Mouse (Mus musculus): ENCODE results near the gene Cbx1. TPM values are rescaled to one million over a fixed set of nuclear protein-coding genes. Genes with fewer than 3 reads are reported as not detected.

The Cbx1 gene
- polyA plus RNA-seq, 1 experiment from 2014 or later: 66.0 TPM

GRCm38 (mm10) chr11:96829813-96830538 lies 41.0 kb downstream of the Cbx1 start, which contains the start of gene Nfe2l1:
Gene Nfe2l1 (minus strand): TSS chr11:96829968.
- Histone ChIP-seq H3K27ac (replicated peaks) (peak within 1 kb of the TSS; percentile 98), H3K4me3 (peak within 1 kb of the TSS; percentile 89), H3K4me2 (peak within 1 kb of the TSS; percentile 86), H3K4me1 (replicated peaks) (peaks cover 47% of the 10 kb centered on the region), H3K36me3 (peaks cover 2% of the 10 kb centered on the region; the same call in 1 of the 2 replicates), H3K9ac (peak within 1 kb of the TSS; percentile 83), H3K9me3 (no peaks in the 10 kb centered on the region), H3K27me3 (no peaks in the 10 kb centered on the region)
- WGBS: under 1% methylated on average over 51 of the region's 51 CpGs
- ATAC-seq (ENCODE audit: low FRiP score, low read depth): peak; percentile 100

GRCm38 (mm10) chr11:96830539-96831216 lies 41.8 kb downstream of the Cbx1 start:
- Histone ChIP-seq H3K9ac (peak overlapping the region; percentile 63), H3K27ac (replicated peaks) (peak overlapping the region; percentile 98), H3K9me3 (no peaks in the 10 kb centered on the region), H3K4me2 (peak overlapping the region; percentile 62), H3K36me3 (peaks cover 2% of the 10 kb centered on the region; the same call in 1 of the 2 replicates), H3K4me1 (replicated peaks) (peaks cover 40% of the 10 kb centered on the region), H3K27me3 (no peaks in the 10 kb centered on the region), H3K4me3 (peak overlapping the region; percentile 89)
- ATAC-seq (ENCODE audit: low FRiP score, low read depth): no peak
- 21% methylated on average over 13 of the region's 13 CpGs for WGBS

DNA sequence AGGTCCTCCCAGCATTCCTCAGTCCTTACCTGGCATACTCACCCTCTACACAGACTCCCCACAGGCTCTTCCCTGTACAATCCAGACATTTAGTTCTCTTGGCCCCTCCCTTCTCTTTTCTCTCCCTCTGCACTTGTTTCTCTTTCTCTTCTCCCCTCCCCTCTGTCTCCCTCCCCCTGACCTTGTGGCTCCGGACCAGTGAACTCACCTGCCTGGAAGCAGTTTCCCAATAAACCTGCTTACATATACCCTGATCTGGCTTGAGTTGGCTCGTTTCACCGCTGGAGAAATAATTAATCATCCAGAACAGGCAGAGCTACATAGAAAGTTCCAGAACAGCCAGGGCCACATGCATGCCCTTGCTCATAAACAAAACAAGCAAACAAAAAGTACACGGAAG lies 42.6 kb downstream of the Cbx1 start:
- 0 out of 2 replicates have a peak overlapping the region, but pooled peaks have one; percentile 15 for H3K27ac ChIP-seq (replicated peaks)

DNA sequence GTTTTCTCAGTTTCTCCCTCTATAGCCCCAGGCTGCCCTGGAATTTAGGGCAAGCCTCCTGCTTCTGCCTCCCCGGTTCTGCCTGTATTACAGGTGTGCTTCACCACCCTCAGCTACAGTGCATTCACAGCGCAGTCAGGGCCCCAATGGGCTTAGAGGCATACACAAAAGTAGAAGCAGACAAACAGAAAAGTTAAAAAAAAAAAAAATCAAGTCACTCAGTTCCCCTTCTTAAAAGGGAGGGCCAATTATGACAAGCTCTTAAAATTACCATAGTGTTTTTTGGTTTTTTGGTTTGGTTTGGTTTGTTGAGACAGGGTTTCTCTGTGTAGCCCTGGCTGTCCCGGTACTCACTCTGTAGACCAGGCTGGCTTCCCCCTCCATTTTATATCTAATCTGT lies 43.6 kb downstream of the Cbx1 start:
- ATAC-seq (ENCODE audit: low FRiP score, low read depth): no peak
- no peak overlapping the region for H3K9ac ChIP-seq
- H3K27me3 ChIP-seq: no peaks in the 10 kb centered on the region
- no peaks in the 10 kb centered on the region for H3K9me3 ChIP-seq
- WGBS: 93% methylated on average over 3 of the region's 3 CpGs
- H3K4me3 ChIP-seq: no peak overlapping the region
- H3K4me2 ChIP-seq: no peak overlapping the region
- no peaks in the 10 kb centered on the region for H3K36me3 ChIP-seq
- H3K4me1 ChIP-seq (replicated peaks): peaks cover 21% of the 10 kb centered on the region
- no peak overlapping the region for H3K27ac ChIP-seq (replicated peaks)

More for the DNA sequence above, 42.6 kb downstream of the Cbx1 start:
- Histone ChIP-seq H3K4me2 (no peak overlapping the region), H3K27me3 (no peaks in the 10 kb centered on the region), H3K4me1 (replicated peaks) (peaks cover 32% of the 10 kb centered on the region), H3K36me3 (peaks cover 2% of the 10 kb centered on the region; the same call in 1 of the 2 replicates), H3K9me3 (no peaks in the 10 kb centered on the region), H3K4me3 (no peak overlapping the region), H3K9ac (no peak overlapping the region)
- WGBS: 80% methylated on average over 4 of the region's 4 CpGs
- no peak for ATAC-seq (ENCODE audit: low FRiP score, low read depth)

DNA sequence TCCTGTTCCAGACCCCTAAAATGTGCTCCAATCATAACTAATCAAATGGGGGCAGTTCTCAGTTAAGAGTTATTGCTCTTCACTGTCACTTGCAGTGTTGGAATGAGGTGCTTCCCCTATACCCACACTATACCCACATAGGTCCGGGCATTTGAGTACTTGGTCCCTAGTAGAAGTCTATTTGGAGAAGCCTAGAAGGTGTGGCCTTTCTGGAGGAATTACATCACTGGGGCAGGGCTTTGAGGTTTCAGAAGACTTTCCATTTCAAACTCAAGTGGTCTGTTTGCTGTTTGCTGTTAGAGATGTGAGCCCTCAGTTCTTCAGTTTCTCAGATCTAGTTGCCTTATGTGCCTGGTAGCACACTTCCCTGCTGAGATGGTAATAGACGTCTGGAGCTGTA lies 44.0 kb downstream of the Cbx1 start:
- Histone ChIP-seq H3K4me2 (no peak overlapping the region), H3K36me3 (no peaks in the 10 kb centered on the region), H3K4me3 (no peak overlapping the region), H3K27ac (replicated peaks) (no peak overlapping the region), H3K27me3 (no peaks in the 10 kb centered on the region), H3K4me1 (replicated peaks) (peaks cover 17% of the 10 kb centered on the region), H3K9ac (no peak overlapping the region), H3K9me3 (no peaks in the 10 kb centered on the region)
- no peak for ATAC-seq (ENCODE audit: low FRiP score, low read depth)
- WGBS: 71% methylated on average over 2 of the region's 2 CpGs

- Histone ChIP-seq H3K27ac (replicated peaks) (no peak overlapping the region), H3K4me3 (no peak overlapping the region), H3K9ac (no peak overlapping the region), H3K4me2 (no peak overlapping the region), H3K9me3 (no peaks in the 10 kb centered on the region), H3K27me3 (no peaks in the 10 kb centered on the region), H3K36me3 (no peaks in the 10 kb centered on the region), H3K4me1 (replicated peaks) (peaks cover 5% of the 10 kb centered on the region)
- ATAC-seq (ENCODE audit: low FRiP score, low read depth): no peak
- WGBS: 97% methylated on average over 1 of the region's 1 CpGs
These were observed 45.2 kb downstream of the Cbx1 start for GRCm38 (mm10) chr11:96834127-96834526.

- Histone ChIP-seq H3K9me3 (no peaks in the 10 kb centered on the region), H3K9ac (no peak overlapping the region), H3K27me3 (no peaks in the 10 kb centered on the region), H3K4me1 (replicated peaks) (no peaks in the 10 kb centered on the region), H3K36me3 (no peaks in the 10 kb centered on the region), H3K4me3 (no peak overlapping the region), H3K4me2 (no peak overlapping the region), H3K27ac (replicated peaks) (no peak overlapping the region)
- ATAC-seq (ENCODE audit: low FRiP score, low read depth): no peak
- WGBS: 30% methylated on average over 9 of the region's 9 CpGs
These were observed 48.4 kb downstream of the Cbx1 start for GRCm38 (mm10) chr11:96837298-96837697.

GRCm38 (mm10) chr11:96838341-96838740 lies 49.4 kb downstream of the Cbx1 start:
- no peaks in the 10 kb centered on the region for H3K36me3 ChIP-seq
- no peak overlapping the region for H3K4me2 ChIP-seq
- ATAC-seq (ENCODE audit: low FRiP score, low read depth): no peak
- H3K9ac ChIP-seq: no peak overlapping the region
- H3K9me3 ChIP-seq: no peaks in the 10 kb centered on the region
- no peaks in the 10 kb centered on the region for H3K27me3 ChIP-seq
- WGBS: 76% methylated on average over 4 of the region's 4 CpGs
- no peak overlapping the region for H3K4me3 ChIP-seq
- H3K4me1 ChIP-seq (replicated peaks): no peaks in the 10 kb centered on the region
- no peak overlapping the region for H3K27ac ChIP-seq (replicated peaks)

- 83% methylated on average over 7 of the region's 7 CpGs for WGBS
These were observed 50.5 kb downstream of the Cbx1 start for GRCm38 (mm10) chr11:96839428-96839827.

DNA sequence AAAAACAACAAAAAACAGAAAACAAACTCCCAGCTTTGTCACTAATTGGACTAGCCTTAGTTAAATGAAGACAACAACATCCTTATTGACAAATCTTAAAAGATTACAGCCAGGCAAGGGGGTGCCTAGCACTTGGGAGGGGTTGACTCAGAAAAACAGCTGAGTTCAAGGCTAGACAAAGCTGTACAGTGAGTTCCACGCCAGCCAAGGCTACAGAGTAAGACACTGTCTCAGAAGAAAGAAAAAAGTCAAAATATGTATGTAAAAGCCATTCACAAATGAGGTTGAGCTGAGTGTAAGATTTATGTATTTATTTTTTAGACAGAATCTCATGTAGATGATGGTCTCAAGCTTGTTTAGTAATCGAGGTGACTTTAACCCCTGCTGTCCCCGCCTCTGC lies 51.0 kb downstream of the Cbx1 start:
- H3K27me3 ChIP-seq: no peaks in the 10 kb centered on the region
- no peaks in the 10 kb centered on the region for H3K9me3 ChIP-seq
- no peak overlapping the region for H3K4me2 ChIP-seq
- H3K27ac ChIP-seq (replicated peaks): no peak overlapping the region
- H3K4me3 ChIP-seq: no peak overlapping the region
- no peak overlapping the region for H3K9ac ChIP-seq
- no peaks in the 10 kb centered on the region for H3K4me1 ChIP-seq (replicated peaks)
- 81% methylated on average over 3 of the region's 3 CpGs for WGBS
- no peaks in the 10 kb centered on the region for H3K36me3 ChIP-seq
- ATAC-seq (ENCODE audit: low FRiP score, low read depth): no peak

More at GRCm38 (mm10) chr11:96839428-96839827, 50.5 kb downstream of the Cbx1 start:
- no peak overlapping the region for H3K9ac ChIP-seq
- no peaks in the 10 kb centered on the region for H3K9me3 ChIP-seq
- no peak overlapping the region for H3K4me2 ChIP-seq
- no peaks in the 10 kb centered on the region for H3K4me1 ChIP-seq (replicated peaks)
- no peak overlapping the region for H3K4me3 ChIP-seq
- no peak for ATAC-seq (ENCODE audit: low FRiP score, low read depth)
- no peaks in the 10 kb centered on the region for H3K27me3 ChIP-seq
- no peak overlapping the region for H3K27ac ChIP-seq (replicated peaks)
- no peaks in the 10 kb centered on the region for H3K36me3 ChIP-seq

DNA sequence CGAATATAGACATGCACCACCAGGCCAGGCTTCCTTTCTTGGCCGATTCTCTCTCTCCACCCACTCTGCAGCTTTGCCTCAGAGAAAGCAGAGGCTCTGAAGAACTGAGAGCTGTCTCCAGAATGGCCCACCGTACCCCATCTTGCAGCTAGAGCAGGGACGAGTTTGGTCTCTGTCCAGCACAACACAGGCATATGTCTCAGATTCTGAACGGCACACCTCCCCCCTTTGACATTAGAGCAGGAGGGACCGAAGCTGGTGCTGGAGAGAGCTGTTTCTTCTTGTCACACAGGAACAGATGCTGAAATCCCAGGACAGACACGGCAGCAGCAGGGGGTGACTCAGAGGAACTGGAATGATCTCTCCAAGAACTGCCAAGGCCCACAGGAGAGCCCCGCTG lies 51.4 kb downstream of the Cbx1 start:
- Histone ChIP-seq H3K36me3 (no peaks in the 10 kb centered on the region), H3K9me3 (no peaks in the 10 kb centered on the region), H3K9ac (no peak overlapping the region), H3K4me2 (no peak overlapping the region), H3K4me3 (no peak overlapping the region), H3K27ac (replicated peaks) (no peak overlapping the region), H3K4me1 (replicated peaks) (no peaks in the 10 kb centered on the region), H3K27me3 (no peaks in the 10 kb centered on the region)
- ATAC-seq (ENCODE audit: low FRiP score, low read depth): no peak
- WGBS: 38% methylated on average over 8 of the region's 8 CpGs

DNA sequence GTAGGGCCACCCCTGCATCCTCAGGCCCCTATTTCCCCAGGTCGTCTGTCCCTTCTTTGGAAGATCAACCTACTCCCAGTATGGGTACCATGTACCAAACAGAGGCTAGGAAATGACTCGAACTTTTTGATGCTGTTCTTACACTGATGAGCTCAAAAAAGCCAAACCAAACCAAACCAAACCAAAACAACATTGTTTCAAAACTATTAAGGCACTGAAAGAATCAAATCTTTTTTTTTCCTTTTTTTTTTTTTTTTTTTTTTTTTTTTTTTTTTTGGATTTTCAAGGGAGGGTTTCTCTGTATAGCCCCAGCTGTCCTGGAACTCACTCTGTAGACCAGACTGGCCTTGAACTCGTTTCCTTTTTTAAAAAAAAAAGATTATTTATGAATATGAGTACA lies 54.7 kb downstream of the Cbx1 start:
- Histone ChIP-seq H3K4me3 (no peak overlapping the region), H3K36me3 (no peaks in the 10 kb centered on the region), H3K27me3 (no peaks in the 10 kb centered on the region), H3K9me3 (no peaks in the 10 kb centered on the region), H3K4me1 (replicated peaks) (no peaks in the 10 kb centered on the region), H3K27ac (replicated peaks) (no peak overlapping the region), H3K4me2 (no peak overlapping the region), H3K9ac (no peak overlapping the region)
- 60% methylated on average over 3 of the region's 3 CpGs for WGBS
- no peak for ATAC-seq (ENCODE audit: low FRiP score, low read depth)
